Mouse (Mus musculus): ENCODE data around the gene Ptcd1. TPM values are rescaled to one million over a fixed set of nuclear protein-coding genes. Genes with fewer than 3 reads are reported as not detected.

The Ptcd1 gene
- polyA plus RNA-seq, 1 experiment from 2014 or later = 13.9 TPM

DNA sequence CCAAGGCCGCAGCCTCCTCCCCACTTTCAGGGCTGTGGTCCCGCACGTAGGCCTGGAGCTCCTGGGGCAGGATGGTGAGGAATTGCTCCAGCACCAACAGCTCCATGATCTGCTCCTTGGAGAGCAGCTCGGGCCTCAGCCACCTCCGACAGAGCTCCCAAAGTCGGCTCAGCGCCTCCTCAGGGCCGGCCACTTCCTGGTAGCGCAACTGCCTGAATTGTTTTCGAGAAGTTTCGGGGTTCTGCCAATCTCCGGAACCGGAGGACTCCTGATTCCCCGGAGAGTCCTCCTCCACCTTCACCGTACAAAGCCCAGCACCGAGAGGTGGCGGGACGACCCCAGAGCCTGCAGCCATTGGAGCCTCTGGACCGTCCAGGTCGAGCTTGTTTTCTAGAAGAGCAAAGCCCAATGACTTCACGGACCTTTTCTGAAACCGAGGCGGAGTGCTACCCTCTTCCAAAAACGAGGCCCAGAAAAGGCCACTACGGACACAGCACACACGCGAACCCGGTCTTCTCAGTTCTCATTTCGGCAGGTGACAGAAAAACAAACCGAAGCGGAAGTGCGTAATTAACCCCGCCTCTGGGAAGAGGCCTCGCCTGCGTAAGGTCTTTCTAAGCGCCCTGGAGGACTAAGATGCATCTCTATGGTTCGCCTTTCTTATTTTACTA is 34.5 kb upstream of the Ptcd1 start, which contains the start of gene Zkscan14:
Gene Zkscan14 (minus strand): TSS at position 548 of the 671 bp plus-strand sequence.
- Histone ChIP-seq H3K27me3 (replicated peaks) (no peaks in the 10 kb centered on the region), H3K9me3 (no peaks in the 10 kb centered on the region), H3K27ac (no peak within 1 kb of the TSS; the same call in 1 of the 2 replicates), H3K9ac (peak within 1 kb of the TSS; percentile 52), H3K4me2 (peak within 1 kb of the TSS; percentile 90), H3K36me3 (no peaks in the 10 kb centered on the region), H3K4me1 (peaks cover 17% of the 10 kb centered on the region), H3K4me3 (replicated peaks) (peak within 1 kb of the TSS; percentile 76)
- under 1% methylated on average over 37 of the region's 37 CpGs for whole genome bisulfite sequencing
- peak; percentile 9; the same call in 1 of the 2 replicates for ATAC-seq (ENCODE audit: insufficient read depth, low FRiP score, low read depth)

DNA sequence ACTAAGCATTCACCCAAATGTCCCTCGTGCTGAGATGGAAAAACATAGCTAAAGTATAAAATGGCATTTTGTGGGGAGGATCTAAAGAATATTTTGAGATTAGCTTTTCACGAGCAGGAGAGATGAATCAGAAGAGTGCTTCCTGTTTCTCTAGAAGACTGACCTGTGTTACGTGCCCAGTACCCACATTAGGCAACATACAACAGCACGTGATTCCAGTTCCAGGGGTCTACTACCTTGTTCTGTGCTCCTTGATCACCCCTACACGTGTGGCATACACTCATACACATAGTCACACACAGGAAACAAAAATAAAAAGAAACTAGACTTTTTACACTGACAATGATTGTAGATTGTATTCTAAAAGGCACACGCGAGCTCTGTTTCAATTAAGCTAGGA is 33.5 kb upstream of the Ptcd1 start:
- Histone ChIP-seq H3K9me3 (no peaks in the 10 kb centered on the region), H3K27ac (no peak overlapping the region), H3K27me3 (replicated peaks) (no peaks in the 10 kb centered on the region), H3K9ac (no peak overlapping the region), H3K4me3 (replicated peaks) (no peak overlapping the region), H3K4me2 (peak overlapping the region; percentile 90), H3K36me3 (0 out of 2 replicates have a peak, but pooled peaks cover 5% of the 10 kb centered on the region), H3K4me1 (peaks cover 14% of the 10 kb centered on the region)
- 74% methylated on average over 7 of the region's 7 CpGs for WGBS
- ATAC-seq (ENCODE audit: insufficient read depth, low FRiP score, low read depth) = no peak

DNA sequence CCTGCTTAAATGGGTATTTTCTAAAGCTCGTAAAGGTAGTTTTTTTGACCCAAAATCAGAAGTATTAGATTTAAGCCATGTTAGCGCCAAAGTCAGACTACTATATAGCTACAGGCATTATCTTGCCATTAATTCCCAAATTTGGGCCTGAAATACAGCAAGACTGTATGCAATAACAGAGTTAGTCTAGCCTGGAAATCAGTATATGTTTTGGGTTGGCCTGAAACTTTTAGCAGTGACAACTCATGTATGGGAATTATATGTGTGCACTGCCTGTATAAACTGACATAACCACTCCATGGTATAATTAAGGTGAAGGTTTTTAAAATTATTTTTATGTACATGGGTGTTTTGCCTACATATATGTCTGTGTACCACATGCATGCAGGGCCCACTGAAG is 25.1 kb upstream of the Ptcd1 start, which contains the start of gene Atp5j2:
Gene Atp5j2 (minus strand): TSS at position 101 of the 400 bp plus-strand sequence.
- WGBS = 87% methylated on average over 2 of the region's 2 CpGs
- Histone ChIP-seq H3K36me3 (0 out of 2 replicates have a peak, but pooled peaks cover 20% of the 10 kb centered on the region), H3K27me3 (replicated peaks) (no peaks in the 10 kb centered on the region), H3K4me2 (peak within 1 kb of the TSS; percentile 65), H3K9me3 (no peaks in the 10 kb centered on the region), H3K27ac (peak within 1 kb of the TSS; percentile 80), H3K9ac (peak within 1 kb of the TSS; percentile 54), H3K4me3 (replicated peaks) (peak within 1 kb of the TSS; percentile 75), H3K4me1 (peaks cover 13% of the 10 kb centered on the region)
- no peak for ATAC-seq (ENCODE audit: insufficient read depth, low FRiP score, low read depth)

DNA sequence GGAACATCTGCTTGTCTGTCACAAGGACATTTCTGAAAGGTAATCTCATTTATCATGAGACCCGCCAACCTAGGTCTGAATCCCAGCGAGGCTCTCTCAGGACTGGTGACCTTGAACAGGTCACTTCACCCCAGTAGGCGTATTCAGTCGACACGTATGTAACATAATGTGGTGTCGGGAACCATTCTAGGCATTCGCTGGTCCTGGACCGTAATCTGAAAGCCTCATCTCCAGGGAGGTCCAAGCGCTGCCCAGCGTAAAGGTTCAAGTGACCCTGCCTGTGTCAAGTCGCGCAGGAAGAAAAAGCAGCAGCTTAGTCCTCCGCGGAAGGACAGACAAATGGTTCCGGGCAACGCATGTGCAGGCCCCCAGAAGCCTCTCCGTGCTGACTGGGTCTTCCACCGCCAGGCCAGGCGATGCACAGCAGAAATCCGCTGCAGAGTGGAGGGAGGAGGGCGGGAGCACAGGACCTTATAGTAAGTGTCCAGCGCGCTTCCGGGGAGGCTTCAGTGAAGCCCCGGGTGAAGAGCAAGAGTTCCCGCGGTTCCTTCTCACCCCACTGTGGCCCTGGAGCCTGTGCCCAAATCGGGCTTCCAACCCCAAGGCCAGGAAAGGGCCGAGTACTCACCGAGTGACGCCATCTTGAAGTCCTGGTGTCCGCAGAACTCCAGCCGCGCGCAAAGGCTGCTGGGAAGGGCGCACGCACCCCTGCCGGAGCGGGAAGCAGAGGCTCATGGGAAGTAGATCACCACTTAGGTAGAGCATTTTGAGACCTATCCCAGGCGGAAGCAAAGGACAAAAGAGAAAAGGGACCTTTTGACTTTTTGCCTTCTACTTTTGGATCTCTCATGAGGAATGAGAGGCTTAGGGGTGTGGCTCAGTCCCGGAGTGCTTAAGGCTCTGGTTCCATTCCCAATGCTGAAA is 24.2 kb upstream of the Ptcd1 start:
- peak overlapping the region; percentile 75 for H3K4me3 ChIP-seq (replicated peaks)
- ATAC-seq (ENCODE audit: insufficient read depth, low FRiP score, low read depth) = peak; percentile 89
- peak overlapping the region; percentile 65 for H3K4me2 ChIP-seq
- H3K9ac ChIP-seq = peak overlapping the region; percentile 54
- 0 out of 2 replicates have a peak, but pooled peaks cover 29% of the 10 kb centered on the region for H3K36me3 ChIP-seq
- under 1% methylated on average over 41 of the region's 41 CpGs for WGBS
- peak overlapping the region; percentile 80 for H3K27ac ChIP-seq
- no peaks in the 10 kb centered on the region for H3K9me3 ChIP-seq
- no peaks in the 10 kb centered on the region for H3K27me3 ChIP-seq (replicated peaks)
- H3K4me1 ChIP-seq = peaks cover 13% of the 10 kb centered on the region

DNA sequence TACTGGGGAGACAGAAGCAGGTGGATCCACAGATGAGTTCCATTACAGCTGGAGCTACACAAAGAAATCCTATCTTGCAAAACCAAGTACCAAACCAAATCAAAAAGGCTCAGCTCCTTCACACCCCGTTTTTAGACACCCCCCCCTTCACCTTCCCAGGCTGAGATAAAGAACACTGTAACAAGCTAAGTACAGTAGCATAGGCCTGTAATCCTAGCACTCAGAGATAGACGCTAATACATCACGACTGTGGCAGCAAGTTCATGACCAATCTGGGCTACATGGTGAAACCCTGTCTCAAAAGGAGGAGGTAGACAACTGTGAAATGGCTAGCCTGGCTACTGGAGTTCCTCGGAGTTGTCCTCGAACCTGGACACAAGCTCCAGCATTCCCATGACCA is 23.5 kb upstream of the Ptcd1 start:
- peak overlapping the region; percentile 65 for H3K4me2 ChIP-seq
- no peaks in the 10 kb centered on the region for H3K27me3 ChIP-seq (replicated peaks)
- 32% methylated on average over 5 of the region's 5 CpGs for WGBS
- H3K36me3 ChIP-seq = peaks cover 30% of the 10 kb centered on the region; the same call in 1 of the 2 replicates
- H3K9ac ChIP-seq = peak overlapping the region; percentile 54
- ATAC-seq (ENCODE audit: insufficient read depth, low FRiP score, low read depth) = no peak
- peak overlapping the region; percentile 80; the same call in 1 of the 2 replicates for H3K27ac ChIP-seq
- H3K4me3 ChIP-seq (replicated peaks) = peak overlapping the region; percentile 75
- H3K4me1 ChIP-seq = peaks cover 13% of the 10 kb centered on the region
- H3K9me3 ChIP-seq = no peaks in the 10 kb centered on the region

DNA sequence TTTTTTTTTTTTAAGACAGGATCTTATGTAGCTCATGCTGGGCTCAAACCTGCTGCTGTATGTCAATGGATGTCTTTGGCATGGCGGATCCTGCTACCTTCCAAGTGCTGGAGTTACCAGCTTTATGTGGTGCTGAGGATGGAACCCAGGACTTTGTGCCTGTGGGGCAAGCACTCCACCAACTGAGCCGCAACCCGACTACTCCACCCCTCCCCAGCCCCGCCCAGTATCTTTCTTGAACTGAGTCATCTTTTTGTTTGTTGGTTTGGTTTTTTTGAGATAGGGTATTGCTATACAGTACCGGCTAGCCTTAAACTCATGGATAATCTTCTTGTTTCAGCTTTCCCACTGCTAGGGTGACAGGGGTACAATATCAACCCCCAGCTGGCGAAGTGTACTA is 22.5 kb upstream of the Ptcd1 start:
- ATAC-seq (ENCODE audit: insufficient read depth, low FRiP score, low read depth) = no peak
- WGBS = 84% methylated on average over 6 of the region's 6 CpGs

DNA sequence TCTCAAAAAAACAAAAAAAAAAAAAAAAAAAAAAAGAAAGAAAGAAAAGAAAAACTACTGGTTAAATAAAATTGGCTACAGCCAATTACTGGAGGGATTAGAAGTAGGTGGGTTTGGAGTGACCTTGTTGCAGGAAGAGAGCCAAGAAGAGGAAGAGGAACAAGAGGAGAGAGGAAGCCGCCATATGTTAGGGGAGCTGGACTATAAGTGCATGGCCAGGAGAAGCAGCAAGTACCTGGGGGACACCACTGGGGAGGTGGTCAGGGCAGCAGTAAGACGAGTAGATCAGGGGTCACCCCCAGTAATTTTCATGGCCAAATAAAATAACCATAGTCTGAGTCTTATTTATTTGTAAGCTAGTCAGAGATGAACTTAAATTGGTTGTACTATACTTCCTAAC is 18.3 kb upstream of the Ptcd1 start:
- Histone ChIP-seq H3K4me3 (replicated peaks) (no peak overlapping the region), H3K27me3 (replicated peaks) (no peaks in the 10 kb centered on the region), H3K9ac (no peak overlapping the region), H3K36me3 (peaks cover 62% of the 10 kb centered on the region), H3K4me1 (peaks cover 10% of the 10 kb centered on the region), H3K9me3 (no peaks in the 10 kb centered on the region), H3K27ac (no peak overlapping the region), H3K4me2 (no peak overlapping the region)
- ATAC-seq (ENCODE audit: insufficient read depth, low FRiP score, low read depth) = no peak
- 77% methylated on average over 2 of the region's 2 CpGs for WGBS

More for the DNA sequence above, 22.5 kb upstream of the Ptcd1 start:
- H3K27me3 ChIP-seq (replicated peaks) = no peaks in the 10 kb centered on the region
- no peak overlapping the region for H3K9ac ChIP-seq
- peaks cover 31% of the 10 kb centered on the region for H3K36me3 ChIP-seq
- H3K4me3 ChIP-seq (replicated peaks) = 0 out of 2 replicates have a peak overlapping the region, but pooled peaks have one; percentile 75
- H3K4me2 ChIP-seq = peak overlapping the region; percentile 65
- H3K4me1 ChIP-seq = peaks cover 13% of the 10 kb centered on the region
- no peaks in the 10 kb centered on the region for H3K9me3 ChIP-seq
- no peak overlapping the region for H3K27ac ChIP-seq

DNA sequence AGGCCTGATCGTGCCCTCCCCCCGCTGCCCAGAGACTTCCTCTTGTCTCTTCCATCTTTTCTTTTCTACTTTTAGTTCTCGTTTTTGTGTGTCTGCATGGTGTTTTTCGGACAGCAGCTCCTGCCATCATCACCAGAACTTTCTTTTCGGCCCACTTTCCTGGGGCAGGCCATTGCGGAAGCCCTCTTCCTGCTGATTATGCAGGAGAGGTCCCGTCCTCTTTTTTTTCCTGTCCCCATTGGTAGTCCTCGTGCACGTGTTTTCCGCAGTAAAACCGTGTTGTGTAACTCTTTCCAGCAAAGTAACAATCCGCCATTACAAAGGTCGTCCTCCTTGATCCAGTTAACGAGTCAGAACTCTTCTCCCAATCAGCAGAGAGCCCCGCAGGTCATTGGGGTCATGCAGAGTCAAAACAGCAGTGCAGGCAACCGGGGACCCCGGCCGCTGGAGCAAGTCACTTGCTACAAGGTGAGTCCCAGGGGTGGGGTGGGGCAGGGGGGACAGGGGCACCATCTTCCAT is 11.6 kb upstream of the Ptcd1 start:
- Histone ChIP-seq H3K27me3 (replicated peaks) (no peaks in the 10 kb centered on the region), H3K36me3 (peaks cover 84% of the 10 kb centered on the region), H3K9ac (no peak overlapping the region), H3K4me3 (replicated peaks) (no peak overlapping the region), H3K9me3 (no peaks in the 10 kb centered on the region), H3K4me2 (no peak overlapping the region), H3K4me1 (no peaks in the 10 kb centered on the region), H3K27ac (no peak overlapping the region)
- WGBS = 83% methylated on average over 18 of the region's 18 CpGs
- no peak for ATAC-seq (ENCODE audit: insufficient read depth, low FRiP score, low read depth)

DNA sequence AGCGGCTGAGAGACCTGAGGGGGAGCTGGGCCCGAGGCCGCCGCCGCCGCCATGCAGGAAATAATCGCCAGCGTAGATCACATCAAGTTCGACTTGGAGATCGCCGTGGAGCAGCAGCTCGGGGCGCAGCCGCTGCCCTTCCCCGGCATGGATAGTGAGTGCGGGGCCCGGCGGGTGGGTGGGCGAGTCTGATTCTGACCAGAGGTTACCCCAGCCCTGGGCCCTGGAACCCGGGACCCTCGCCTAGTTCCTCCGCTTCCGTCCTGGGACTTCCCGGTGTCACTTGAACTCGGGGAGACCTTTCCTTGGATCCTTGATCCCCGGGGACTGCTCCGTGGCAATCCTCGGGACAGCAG is 376 bp upstream of the Ptcd1 start:
- ATAC-seq (ENCODE audit: insufficient read depth, low FRiP score, low read depth) = peak; percentile 2; the same call in 1 of the 2 replicates
- H3K27me3 ChIP-seq (replicated peaks) = no peaks in the 10 kb centered on the region
- no peaks in the 10 kb centered on the region for H3K9me3 ChIP-seq
- H3K9ac ChIP-seq = peak overlapping the region; percentile 84
- H3K4me3 ChIP-seq (replicated peaks) = peak overlapping the region; percentile 95
- H3K4me1 ChIP-seq = peaks cover 14% of the 10 kb centered on the region; the same call in 1 of the 2 replicates
- 0 out of 2 replicates have a peak, but pooled peaks cover 18% of the 10 kb centered on the region for H3K36me3 ChIP-seq
- WGBS = 0% methylated on average over 28 of the region's 28 CpGs
- H3K4me2 ChIP-seq = peak overlapping the region; percentile 76
- H3K27ac ChIP-seq = peak overlapping the region; percentile 75

DNA sequence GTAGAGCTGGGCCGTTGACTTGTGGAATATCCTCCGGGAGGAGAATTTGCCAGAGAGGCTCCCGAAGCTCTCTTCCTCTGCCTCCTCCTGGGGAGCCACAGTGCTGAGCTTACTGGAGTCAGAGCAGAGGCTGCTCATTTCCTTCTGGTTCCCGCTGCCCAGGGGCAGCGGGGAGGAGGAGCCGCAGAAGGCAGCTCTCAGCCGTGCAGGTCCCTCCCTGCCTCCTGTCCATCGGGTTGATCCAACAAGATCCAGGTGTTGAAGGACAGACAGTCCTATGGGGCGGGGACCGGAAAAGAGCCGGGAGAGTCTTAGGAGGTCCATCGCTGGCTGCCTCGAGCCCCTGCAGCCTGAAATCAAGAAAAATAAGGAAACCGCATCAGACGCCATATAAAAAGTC is 1.7 kb downstream of the Ptcd1 start:
- Histone ChIP-seq H3K4me3 (replicated peaks) (no peak overlapping the region), H3K9ac (no peak overlapping the region), H3K9me3 (no peaks in the 10 kb centered on the region), H3K27me3 (replicated peaks) (no peaks in the 10 kb centered on the region), H3K36me3 (0 out of 2 replicates have a peak, but pooled peaks cover 4% of the 10 kb centered on the region), H3K4me2 (no peak overlapping the region), H3K4me1 (peaks cover 14% of the 10 kb centered on the region; the same call in 1 of the 2 replicates), H3K27ac (no peak overlapping the region)
- 83% methylated on average over 15 of the region's 15 CpGs for WGBS
- no peak for ATAC-seq (ENCODE audit: insufficient read depth, low FRiP score, low read depth)

DNA sequence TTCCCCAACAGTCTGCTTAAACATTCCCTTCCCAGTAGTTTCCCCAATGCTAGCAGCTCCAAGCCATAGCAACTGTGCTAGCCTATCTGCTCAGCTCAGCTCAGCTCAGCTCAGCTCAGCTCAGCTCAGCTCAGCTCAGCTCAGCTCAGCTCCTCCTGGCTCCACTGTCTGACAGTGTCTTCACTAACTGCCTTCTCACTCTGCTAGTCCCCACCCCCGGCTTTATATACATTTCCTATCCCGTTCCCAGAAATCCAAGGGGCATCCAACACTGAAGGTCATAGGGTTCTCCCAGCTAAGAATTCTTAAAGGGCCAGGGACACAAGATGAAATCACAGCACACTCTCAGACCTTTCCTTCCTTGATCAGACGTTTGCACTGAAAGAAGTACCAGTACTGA is 2.2 kb downstream of the Ptcd1 start:
- Histone ChIP-seq H3K4me2 (no peak overlapping the region), H3K9me3 (no peaks in the 10 kb centered on the region), H3K4me1 (peaks cover 14% of the 10 kb centered on the region; the same call in 1 of the 2 replicates), H3K9ac (no peak overlapping the region), H3K27ac (no peak overlapping the region), H3K36me3 (0 out of 2 replicates have a peak, but pooled peaks cover 6% of the 10 kb centered on the region), H3K4me3 (replicated peaks) (no peak overlapping the region), H3K27me3 (replicated peaks) (no peaks in the 10 kb centered on the region)
- WGBS = 58% methylated on average over 3 of the region's 3 CpGs
- no peak for ATAC-seq (ENCODE audit: insufficient read depth, low FRiP score, low read depth)

All from stomach, embryonic 15.5 days (tissue).